Mouse (Mus musculus) kidney, adult 2 months (tissue): ENCODE data around the gene Mlxip. TPM values are rescaled to one million over a fixed set of nuclear protein-coding genes. Genes with fewer than 3 reads are reported as not detected.
A peak's percentile ranks its signal among the peaks of the same experiment; 100 is the strongest.

Experiments
- DNase-seq: peaks from one replicate; pipeline ENCODE4 v3.0.0; 2021
- H3K27ac ChIP-seq: fragments of 200-500 bp; 2 replicates; pipeline ENCODE4 v1.5.1; 2012; ENCODE audit warnings: low read depth, low read length, control low read depth, inconsistent platforms; ENCODE audit not compliant: insufficient read depth
- H3K27me3 ChIP-seq: fragments of 200-500 bp; replicated peaks from 2 replicates; pipeline ENCODE4 v1.6.1; 2012; ENCODE audit warnings: mild to moderate bottlenecking, moderate library complexity, low read length, inconsistent platforms; ENCODE audit not compliant: control insufficient read depth, insufficient read depth
- H3K36me3 ChIP-seq: fragments of 200-500 bp; 2 replicates; pipeline ENCODE4 v1.6.1; 2012; ENCODE audit warnings: mild to moderate bottlenecking, moderate library complexity, low read length, inconsistent platforms; ENCODE audit not compliant: control insufficient read depth, insufficient read depth
- H3K4me1 ChIP-seq: fragments of 200-500 bp; 2 replicates; pipeline ENCODE4 v1.6.1; 2011; ENCODE audit warnings: low read length; ENCODE audit not compliant: control insufficient read depth, insufficient read depth
- H3K4me3 ChIP-seq: fragments of 200-500 bp; 2 replicates; pipeline ENCODE4 v1.5.1; 2011; ENCODE audit warnings: mild to moderate bottlenecking, low read depth, low read length, control low read depth; ENCODE audit not compliant: insufficient read depth
- CTCF ChIP-seq: fragments of 200-500 bp; conservative IDR thresholded peaks from 2 replicates; pipeline ENCODE4 v1.5.1; 2011; ENCODE audit warnings: low read depth, mild to moderate bottlenecking, control low read depth, low read length, moderate library complexity, mixed read lengths; ENCODE audit not compliant: insufficient read depth, insufficient read length
- POLR2A ChIP-seq: fragments of 200-500 bp; IDR thresholded peaks from one replicate; pipeline ENCODE4 v1.6.1; 2011; ENCODE audit warnings: low read depth, low read length, control low read depth
- WGBS: fragments of 180-500 bp; shearing (Covaris S2); methylation state at CpG from one replicate; pipeline ENCODE4 v1.1.7; 2018; 5-methylcytosine and 5-hydroxymethylcytosine counted together
- polyA plus RNA-seq: library from polyadenylated mRNA; depleted of rRNA; stranded (reverse); fragments of >200 nt; gene quantifications from 2 replicates; pipeline ENCODE4 v1.2.3, GENCODE M21; 2012

Mlxip gene
- polyA plus RNA-seq, 1 experiment, result 20.4 TPM

- H3K27ac ChIP-seq, result no peak overlapping the region
- no peaks in the 10 kb centered on the region for H3K27me3 ChIP-seq
- no peak for DNase-seq
- peaks cover 3% of the 10 kb centered on the region for H3K36me3 ChIP-seq
- H3K4me1 ChIP-seq, result peaks cover 9% of the 10 kb centered on the region
- WGBS, result 85% methylated on average over 10 of the region's 10 CpGs
- no peak overlapping the region for H3K4me3 ChIP-seq
- TF ChIP-seq POLR2A (no peak), CTCF (no peak)
Observed at GRCm38 (mm10) chr5:123375262-123375661, 19.3 kb upstream of the Mlxip start.

GRCm38 (mm10) chr5:123375793-123376452 is 18.7 kb upstream of the Mlxip start:
- H3K36me3 ChIP-seq, result peaks cover 3% of the 10 kb centered on the region
- no peak overlapping the region for H3K27ac ChIP-seq
- no peak for TF ChIP-seq CTCF
- TF ChIP-seq POLR2A, result no peak
- H3K4me1 ChIP-seq, result peaks cover 9% of the 10 kb centered on the region
- WGBS, result 62% methylated on average over 6 of the region's 6 CpGs
- H3K4me3 ChIP-seq, result no peak overlapping the region
- peak; percentile 42 for DNase-seq
- H3K27me3 ChIP-seq, result no peaks in the 10 kb centered on the region

DNA sequence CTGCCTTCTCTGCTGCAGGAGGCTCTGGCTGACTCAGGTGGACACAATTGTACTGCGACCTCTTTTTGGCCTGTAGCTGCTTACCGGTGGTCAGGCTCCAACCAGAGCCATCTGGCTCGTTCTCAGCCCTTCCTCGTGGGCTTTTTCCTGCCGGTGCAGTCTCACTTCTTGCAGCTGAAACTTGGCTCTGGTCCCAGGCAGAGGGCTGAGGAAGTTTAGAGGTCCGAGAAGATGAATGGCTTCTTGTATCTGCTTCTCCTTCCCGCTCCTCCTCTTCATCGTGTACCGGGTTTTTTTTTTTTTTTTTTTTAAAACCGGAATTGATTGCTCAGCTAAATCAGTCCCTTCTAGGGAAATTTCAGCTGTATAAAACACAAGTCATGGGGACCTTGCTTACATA is 18.0 kb upstream of the Mlxip start:
- no peak overlapping the region for H3K4me3 ChIP-seq
- H3K4me1 ChIP-seq, result peaks cover 9% of the 10 kb centered on the region
- 9% methylated on average over 10 of the region's 10 CpGs for WGBS
- no peak overlapping the region for H3K27ac ChIP-seq
- no peaks in the 10 kb centered on the region for H3K27me3 ChIP-seq
- TF ChIP-seq CTCF, result no peak
- TF ChIP-seq POLR2A, result no peak
- peak; percentile 94 for DNase-seq
- peaks cover 3% of the 10 kb centered on the region for H3K36me3 ChIP-seq

DNA sequence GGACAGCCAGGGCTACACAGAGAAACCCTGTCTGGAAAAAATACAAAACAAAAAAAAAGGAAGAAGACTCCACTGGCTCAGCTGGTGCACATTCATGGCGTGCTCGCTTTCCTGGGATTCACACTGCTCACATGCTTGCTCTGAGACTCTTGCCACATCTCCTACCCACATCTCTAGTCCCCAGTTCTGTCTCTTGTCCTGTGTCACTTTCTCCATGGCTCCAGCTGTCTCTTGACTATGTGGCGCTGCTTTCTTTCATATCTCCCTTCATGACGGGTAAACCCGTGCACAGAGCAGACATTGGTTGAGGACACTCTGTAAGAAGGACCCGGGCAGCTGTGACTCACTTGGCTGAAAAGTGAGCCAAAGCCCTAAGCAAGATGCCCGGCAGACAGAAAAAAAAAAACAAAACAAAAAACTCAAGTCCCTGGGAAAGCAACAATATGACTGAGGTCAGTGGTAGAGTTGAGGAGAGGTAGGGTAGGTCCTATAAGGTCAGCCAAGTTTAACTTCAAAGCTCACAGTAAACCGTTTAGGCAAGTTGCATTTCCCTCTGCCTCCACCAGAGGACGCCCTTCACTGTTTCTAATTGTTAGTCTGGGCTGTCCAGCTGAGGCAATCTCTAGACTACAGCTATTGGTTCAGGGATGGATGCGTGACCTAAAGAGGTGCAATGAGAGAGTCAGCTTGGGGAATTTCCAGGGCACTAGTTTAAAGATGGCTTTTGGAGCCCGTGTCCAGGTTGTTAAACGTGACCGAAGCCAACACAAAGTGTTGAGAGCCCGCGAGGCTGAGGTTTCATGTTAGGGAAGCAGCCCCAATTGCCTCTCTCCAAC is 17.3 kb upstream of the Mlxip start:
- 55% methylated on average over 15 of the region's 15 CpGs for WGBS
- peaks cover 9% of the 10 kb centered on the region for H3K4me1 ChIP-seq
- TF ChIP-seq CTCF (peak; percentile 96), POLR2A (no peak)
- peak; percentile 85 for DNase-seq
- H3K4me3 ChIP-seq, result no peak overlapping the region
- no peaks in the 10 kb centered on the region for H3K27me3 ChIP-seq
- peak overlapping the region; percentile 11; the same call in 1 of the 2 replicates for H3K27ac ChIP-seq
- peaks cover 3% of the 10 kb centered on the region for H3K36me3 ChIP-seq

GRCm38 (mm10) chr5:123378712-123379111 is 15.9 kb upstream of the Mlxip start:
- Histone ChIP-seq H3K4me1 (peaks cover 9% of the 10 kb centered on the region), H3K4me3 (no peak overlapping the region), H3K27ac (no peak overlapping the region), H3K27me3 (no peaks in the 10 kb centered on the region), H3K36me3 (no peaks in the 10 kb centered on the region; the same call in 1 of the 2 replicates)
- TF ChIP-seq POLR2A (no peak), CTCF (no peak)
- DNase-seq, result no peak
- 64% methylated on average over 9 of the region's 9 CpGs for WGBS

DNA sequence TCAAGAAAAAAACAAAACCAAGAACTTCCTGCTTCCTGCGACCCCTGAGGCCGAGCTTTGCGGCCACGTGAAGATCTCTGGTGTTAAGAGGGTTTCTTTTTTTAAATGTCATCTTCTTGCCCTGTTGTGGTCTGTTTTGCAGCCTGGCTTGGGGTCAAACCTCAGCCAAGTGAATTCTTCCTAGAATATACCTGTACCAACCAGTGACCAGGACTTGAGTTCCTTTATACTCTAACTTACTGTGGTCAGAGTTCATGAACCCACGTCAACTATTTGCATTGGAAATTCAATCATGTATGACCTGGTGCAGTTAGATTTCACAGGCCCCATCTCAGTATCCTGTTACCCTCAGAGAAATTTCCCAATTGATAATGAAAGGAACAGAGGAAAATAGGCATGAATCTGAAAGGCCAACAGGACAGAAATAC is 15.1 kb upstream of the Mlxip start:
- no peak overlapping the region for H3K27ac ChIP-seq
- DNase-seq, result no peak
- TF ChIP-seq CTCF (no peak), POLR2A (no peak)
- H3K36me3 ChIP-seq, result no peaks in the 10 kb centered on the region; the same call in 1 of the 2 replicates
- no peaks in the 10 kb centered on the region for H3K27me3 ChIP-seq
- no peak overlapping the region for H3K4me3 ChIP-seq
- H3K4me1 ChIP-seq, result peaks cover 9% of the 10 kb centered on the region
- WGBS, result 19% methylated on average over 5 of the region's 5 CpGs

DNA sequence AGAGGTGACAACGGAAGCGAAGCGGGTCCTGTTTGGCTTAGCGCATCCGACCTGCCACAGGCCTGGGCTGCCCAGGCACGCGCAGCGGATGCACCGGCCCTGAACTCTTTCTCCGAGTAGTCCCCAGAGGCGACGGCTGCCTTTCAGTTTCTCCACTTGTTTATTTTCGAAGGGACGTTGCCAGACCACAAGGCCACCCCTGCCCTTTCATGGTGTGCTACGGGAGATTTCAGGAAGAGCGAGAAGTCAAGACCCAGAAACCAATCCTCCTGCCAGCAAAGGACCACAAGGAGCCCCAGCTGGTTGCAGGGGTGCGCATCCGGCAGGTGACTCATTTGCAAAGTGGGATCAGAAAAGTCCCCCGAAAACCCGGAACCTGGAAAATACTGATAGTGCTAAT is 12.6 kb upstream of the Mlxip start:
- DNase-seq, result peak; percentile 66
- H3K27me3 ChIP-seq, result no peaks in the 10 kb centered on the region
- peaks cover 4% of the 10 kb centered on the region; the same call in 1 of the 2 replicates for H3K4me1 ChIP-seq
- no peaks in the 10 kb centered on the region for H3K36me3 ChIP-seq
- H3K27ac ChIP-seq, result no peak overlapping the region
- 27% methylated on average over 20 of the region's 20 CpGs for WGBS
- H3K4me3 ChIP-seq, result no peak overlapping the region
- no peak for TF ChIP-seq POLR2A
- no peak for TF ChIP-seq CTCF
